Mouse (Mus musculus) neural tube, embryonic 14.5 days (tissue): ENCODE measurements around the gene Susd3. TPM values are rescaled to one million over a fixed set of nuclear protein-coding genes. Genes with fewer than 3 reads are reported as not detected.

Experiments
- ATAC-seq: fragments of 200-750 bp; cut with Nextera tagmentation; 2 replicates; pipeline ENCODE4 v1.8.0; 2017; ENCODE audit warnings: low read depth, mild to moderate bottlenecking, moderate TSS enrichment, moderate library complexity
- H3K27ac ChIP-seq: fragments of 300-500 bp; sonication (generic); 2 replicates; pipeline ENCODE4 v1.5.1; 2014; ENCODE audit warnings: low read depth, mild to moderate bottlenecking, control low read depth, low read length, moderate library complexity, mixed read lengths
- H3K27me3 ChIP-seq: fragments of 300-500 bp; sonication (generic); 2 replicates; pipeline ENCODE4 v1.6.1; 2014; ENCODE audit warnings: low read length; ENCODE audit not compliant: control insufficient read depth, insufficient read depth
- H3K36me3 ChIP-seq: fragments of 300-500 bp; sonication (generic); 2 replicates; pipeline ENCODE4 v1.6.1; 2014; ENCODE audit warnings: low read length, mixed read lengths; ENCODE audit not compliant: control insufficient read depth, insufficient read depth
- H3K4me1 ChIP-seq: fragments of 300-500 bp; sonication (generic); 2 replicates; pipeline ENCODE4 v1.6.1; 2014; ENCODE audit warnings: low read length; ENCODE audit not compliant: control insufficient read depth, insufficient read depth
- H3K4me2 ChIP-seq: fragments of 300-500 bp; sonication (generic); 2 replicates; pipeline ENCODE4 v1.6.1; 2014; ENCODE audit warnings: mild to moderate bottlenecking, low read depth, low read length, control low read depth
- H3K4me3 ChIP-seq: fragments of 300-500 bp; sonication (generic); 2 replicates; pipeline ENCODE4 v1.5.1; 2014; ENCODE audit warnings: low read depth, low read length, control low read depth, mixed read lengths
- H3K9ac ChIP-seq: fragments of 300-500 bp; sonication (generic); replicated peaks from 2 replicates; pipeline ENCODE4 v1.6.1; 2014; ENCODE audit warnings: low read depth, mild to moderate bottlenecking, control low read depth, low read length, mixed read lengths
- H3K9me3 ChIP-seq: fragments of 300-500 bp; sonication (generic); 2 replicates; pipeline ENCODE4 v1.6.1; 2016; ENCODE audit warnings: low read length; ENCODE audit not compliant: control insufficient read depth
- WGBS: fragments of 180-500 bp; shearing (Covaris S2); extraction: QIAGEN DNeasy Blood & Tissue Kit; methylation state at CpG from one replicate; pipeline ENCODE4 v1.1.7; 2014; 5-methylcytosine and 5-hydroxymethylcytosine counted together
- polyA plus RNA-seq: library from polyadenylated mRNA; unstranded; fragments of >200 nt; fragmentation: Nextera tagmentation; extraction: Ambion mirVana; gene quantifications from 2 replicates; pipeline ENCODE4 v1.2.1, GENCODE M21; 2014

The Susd3 gene
- polyA plus RNA-seq, 1 experiment from 2014 or later = 0.56 TPM

DNA sequence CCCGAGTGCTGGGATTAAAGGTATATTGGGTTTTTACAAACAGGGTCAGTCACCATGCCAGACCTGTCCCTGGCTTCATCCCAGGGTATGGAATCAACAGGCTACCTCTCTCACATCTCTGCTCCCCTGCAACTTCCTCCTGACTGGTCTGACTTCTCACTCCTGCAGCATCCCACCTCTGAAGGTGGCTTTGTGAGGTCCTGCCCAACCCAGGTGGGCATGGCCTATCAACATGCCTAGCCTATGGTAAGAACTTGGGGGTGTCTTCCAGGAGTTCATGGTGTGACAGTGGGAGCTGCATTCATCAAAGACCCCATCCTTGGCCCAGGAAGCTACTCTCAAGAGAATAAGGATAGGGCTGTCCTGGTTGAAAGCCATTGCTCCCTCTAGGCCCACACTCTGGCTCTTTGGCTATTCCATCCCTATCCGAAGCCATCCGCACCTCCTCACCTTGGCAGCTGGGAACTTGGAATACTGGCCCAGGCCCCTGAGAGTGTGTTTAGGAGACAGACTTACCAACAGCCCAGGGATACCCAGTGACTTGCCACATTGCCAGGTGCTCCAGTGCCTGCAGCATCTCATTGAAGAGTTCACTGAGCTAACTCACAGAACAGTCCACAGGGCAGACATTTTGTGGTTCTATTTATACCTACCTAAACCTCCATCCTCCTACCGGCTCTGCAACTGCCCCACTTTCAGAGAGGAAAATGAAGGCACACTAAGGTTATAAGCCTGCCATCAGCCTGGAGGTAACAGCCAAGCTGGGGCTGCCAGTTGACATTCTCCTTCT is 35.6 kb downstream of the Susd3 start:
- Histone ChIP-seq H3K4me3 (no peak overlapping the region), H3K9ac (no peak overlapping the region), H3K4me1 (peaks cover 20% of the 10 kb centered on the region; the same call in 1 of the 2 replicates), H3K9me3 (no peaks in the 10 kb centered on the region), H3K27me3 (no peaks in the 10 kb centered on the region), H3K27ac (peak overlapping the region; percentile 4; the same call in 1 of the 2 replicates), H3K4me2 (no peak overlapping the region), H3K36me3 (no peaks in the 10 kb centered on the region)
- WGBS = 82% methylated on average over 4 of the region's 4 CpGs
- no peak for ATAC-seq

DNA sequence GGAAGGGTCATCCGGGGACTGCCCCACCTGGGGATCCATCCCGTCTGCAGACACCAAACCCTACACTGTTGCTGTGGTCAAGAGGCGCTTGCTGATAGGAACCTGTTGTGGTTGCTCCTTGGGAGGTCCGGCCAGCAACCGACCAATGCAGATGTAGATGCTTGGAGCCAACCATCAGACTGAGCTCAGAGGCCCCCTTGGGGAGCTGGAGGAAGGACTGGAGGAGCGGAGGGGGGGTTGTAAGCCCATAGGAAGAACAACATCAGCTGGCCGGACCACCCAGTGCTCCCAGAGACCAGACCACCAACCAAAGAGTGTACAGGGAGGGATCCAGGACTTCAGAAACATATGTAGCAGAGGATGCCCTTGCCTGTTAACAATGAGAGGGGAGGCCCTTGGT is 39.2 kb downstream of the Susd3 start:
- 67% methylated on average over 7 of the region's 7 CpGs for WGBS
- Histone ChIP-seq H3K4me2 (no peak overlapping the region), H3K9me3 (no peaks in the 10 kb centered on the region), H3K4me1 (peaks cover 16% of the 10 kb centered on the region; the same call in 1 of the 2 replicates), H3K27ac (no peak overlapping the region), H3K9ac (no peak overlapping the region), H3K36me3 (no peaks in the 10 kb centered on the region), H3K4me3 (no peak overlapping the region), H3K27me3 (no peaks in the 10 kb centered on the region)
- ATAC-seq = no peak

DNA sequence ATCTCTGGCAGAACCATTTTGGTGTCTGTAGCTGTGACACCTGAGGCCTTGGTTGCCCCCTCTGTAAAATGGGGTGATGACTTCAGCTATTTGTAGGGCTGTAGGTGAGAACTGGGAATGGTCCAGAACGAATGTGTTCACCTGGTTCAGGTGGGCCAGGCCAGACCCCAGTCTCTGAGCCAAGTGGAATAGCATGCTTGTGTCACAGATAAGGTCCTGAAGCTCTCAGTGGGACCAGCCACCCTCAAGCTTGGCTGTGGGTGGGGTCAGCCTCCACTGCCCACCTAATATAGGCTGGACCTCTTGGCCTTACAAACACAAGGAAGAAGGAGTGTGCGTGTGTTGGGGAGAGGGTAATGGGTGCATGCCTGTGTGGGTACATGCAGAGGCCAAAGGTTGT is 42.2 kb downstream of the Susd3 start:
- Histone ChIP-seq H3K4me3 (no peak overlapping the region), H3K27ac (no peak overlapping the region), H3K4me1 (peaks cover under 1% of the 10 kb centered on the region; the same call in 1 of the 2 replicates), H3K9me3 (no peaks in the 10 kb centered on the region), H3K4me2 (no peak overlapping the region), H3K27me3 (no peaks in the 10 kb centered on the region), H3K9ac (no peak overlapping the region), H3K36me3 (no peaks in the 10 kb centered on the region)
- no peak for ATAC-seq
- WGBS = 100% methylated on average over 2 of the region's 2 CpGs

DNA sequence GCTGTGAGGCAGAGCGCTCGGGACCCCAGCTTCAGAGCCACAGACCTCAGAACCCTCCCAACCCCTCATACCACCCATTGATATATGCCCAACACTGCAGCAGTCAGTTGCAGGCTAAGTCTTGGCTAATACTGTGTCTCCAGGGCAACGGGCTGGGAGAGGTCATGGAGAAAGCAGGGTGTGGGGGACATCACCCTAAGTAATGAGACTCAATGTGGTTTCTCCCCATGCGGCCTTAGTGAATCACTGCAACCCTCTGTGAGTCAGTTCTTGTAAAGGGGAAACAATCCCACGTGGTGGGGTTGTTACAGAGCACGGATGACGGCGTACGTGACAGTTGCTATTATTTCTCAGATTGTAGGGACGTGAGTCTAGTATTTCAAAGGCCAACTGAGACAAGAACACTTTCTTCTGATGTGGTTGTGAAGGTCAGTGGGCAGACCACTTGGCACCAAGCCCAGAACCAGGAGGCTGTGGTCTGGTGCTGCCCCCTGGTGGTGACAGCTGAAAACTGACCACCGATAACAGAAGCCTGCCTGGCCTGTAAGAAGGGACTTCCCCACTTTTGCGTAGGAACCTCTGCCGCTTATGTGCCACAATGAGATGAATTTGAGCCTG is 43.0 kb downstream of the Susd3 start:
- Histone ChIP-seq H3K27me3 (no peaks in the 10 kb centered on the region), H3K9ac (no peak overlapping the region), H3K4me1 (no peaks in the 10 kb centered on the region), H3K27ac (no peak overlapping the region), H3K4me2 (no peak overlapping the region), H3K36me3 (no peaks in the 10 kb centered on the region), H3K4me3 (no peak overlapping the region), H3K9me3 (no peaks in the 10 kb centered on the region)
- WGBS = 50% methylated on average over 13 of the region's 13 CpGs
- ATAC-seq = peak; percentile 39; the same call in 1 of the 2 replicates

DNA sequence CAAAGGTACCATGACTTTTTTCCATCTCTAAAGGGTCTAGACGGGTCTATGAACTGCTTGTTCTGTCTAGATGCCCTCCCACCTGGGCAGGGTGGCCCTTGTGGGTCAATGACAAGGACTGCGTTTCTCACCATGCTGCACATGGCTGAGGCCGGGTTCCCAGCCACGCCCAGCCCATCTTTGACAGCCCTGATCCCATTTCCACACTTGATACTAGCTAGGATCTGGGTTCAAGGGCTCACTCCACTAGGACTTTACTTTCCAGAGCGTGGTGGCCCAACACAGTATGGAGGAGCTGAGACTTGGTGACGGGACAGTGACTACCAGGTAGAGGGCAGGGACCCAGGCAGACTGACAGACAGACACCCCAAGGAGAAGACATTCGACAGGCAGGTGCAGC is 46.0 kb downstream of the Susd3 start:
- H3K36me3 ChIP-seq = no peaks in the 10 kb centered on the region
- H3K4me3 ChIP-seq = no peak overlapping the region
- 94% methylated on average over 7 of the region's 7 CpGs for WGBS
- no peaks in the 10 kb centered on the region for H3K9me3 ChIP-seq
- no peaks in the 10 kb centered on the region for H3K27me3 ChIP-seq
- H3K9ac ChIP-seq = no peak overlapping the region
- H3K4me1 ChIP-seq = no peaks in the 10 kb centered on the region
- ATAC-seq = no peak
- no peak overlapping the region for H3K4me2 ChIP-seq
- no peak overlapping the region for H3K27ac ChIP-seq

DNA sequence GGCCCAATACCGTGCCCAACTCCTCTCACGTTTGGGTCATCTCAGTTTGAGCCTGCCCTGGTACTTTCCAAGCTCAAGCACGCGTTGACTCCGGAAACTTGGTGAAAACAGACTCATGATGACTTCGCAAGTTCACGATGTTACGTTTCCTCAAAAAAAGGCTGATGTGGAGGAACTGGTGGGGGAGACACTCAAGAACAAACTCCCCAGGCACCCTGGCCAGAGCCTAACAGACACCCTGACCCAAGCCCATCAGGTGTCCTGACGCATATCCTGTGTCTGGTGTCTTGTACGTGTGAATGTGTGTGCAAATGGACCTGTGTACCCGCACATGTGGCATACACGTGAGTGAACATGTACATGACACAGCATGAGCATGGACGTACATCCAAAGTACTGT is 47.8 kb downstream of the Susd3 start:
- Histone ChIP-seq H3K9ac (no peak overlapping the region), H3K27me3 (no peaks in the 10 kb centered on the region), H3K27ac (no peak overlapping the region), H3K36me3 (no peaks in the 10 kb centered on the region), H3K4me2 (no peak overlapping the region), H3K4me3 (no peak overlapping the region), H3K9me3 (no peaks in the 10 kb centered on the region), H3K4me1 (no peaks in the 10 kb centered on the region)
- 92% methylated on average over 13 of the region's 13 CpGs for WGBS
- ATAC-seq = no peak

DNA sequence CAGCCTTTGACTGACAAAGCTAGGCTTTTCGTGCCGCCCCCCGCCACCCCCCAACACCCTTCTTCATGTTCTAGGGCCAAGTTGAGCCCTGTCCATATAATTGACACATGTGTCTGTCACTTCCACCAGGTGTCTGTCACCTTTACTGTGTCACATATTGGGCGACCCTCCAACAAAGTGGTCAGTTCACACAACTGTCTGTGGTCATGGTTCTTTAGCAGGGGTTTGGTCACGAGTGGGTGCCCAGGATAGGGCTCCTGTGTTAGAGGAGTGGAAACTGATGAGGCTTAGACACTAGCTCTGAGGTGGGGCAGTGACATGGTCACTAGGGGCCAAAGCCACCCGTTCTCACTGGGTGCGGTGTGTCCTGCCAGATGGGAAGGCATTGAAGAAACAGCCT is 48.6 kb downstream of the Susd3 start:
- H3K4me3 ChIP-seq = no peak overlapping the region
- ATAC-seq = no peak
- H3K4me1 ChIP-seq = no peaks in the 10 kb centered on the region
- 90% methylated on average over 7 of the region's 7 CpGs for WGBS
- no peaks in the 10 kb centered on the region for H3K36me3 ChIP-seq
- H3K9me3 ChIP-seq = no peaks in the 10 kb centered on the region
- no peak overlapping the region for H3K9ac ChIP-seq
- no peak overlapping the region for H3K27ac ChIP-seq
- H3K27me3 ChIP-seq = no peaks in the 10 kb centered on the region
- no peak overlapping the region for H3K4me2 ChIP-seq

DNA sequence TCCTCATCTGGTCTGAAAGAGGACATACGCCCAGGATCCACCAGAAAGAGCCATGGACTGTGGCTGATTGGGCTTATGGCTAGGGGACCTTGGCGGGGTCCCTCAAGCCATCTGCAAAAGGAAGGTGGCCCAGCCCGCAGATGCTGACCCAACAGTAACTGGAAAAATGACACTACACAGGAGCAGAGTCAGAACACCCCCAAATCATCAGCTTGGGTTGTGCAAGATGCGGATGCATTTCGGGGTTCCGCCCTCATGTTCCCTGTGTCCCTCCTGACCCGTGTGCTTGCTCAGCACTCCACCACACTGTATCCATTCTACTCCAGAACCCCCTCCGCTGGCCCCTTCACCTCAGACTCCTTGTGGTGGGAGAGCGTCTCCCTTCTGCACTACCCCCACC is 49.8 kb downstream of the Susd3 start:
- Histone ChIP-seq H3K9me3 (no peaks in the 10 kb centered on the region), H3K4me1 (no peaks in the 10 kb centered on the region), H3K4me3 (no peak overlapping the region), H3K36me3 (no peaks in the 10 kb centered on the region), H3K27ac (no peak overlapping the region), H3K4me2 (no peak overlapping the region), H3K27me3 (no peaks in the 10 kb centered on the region), H3K9ac (no peak overlapping the region)
- no peak for ATAC-seq
- WGBS = 95% methylated on average over 9 of the region's 9 CpGs

DNA sequence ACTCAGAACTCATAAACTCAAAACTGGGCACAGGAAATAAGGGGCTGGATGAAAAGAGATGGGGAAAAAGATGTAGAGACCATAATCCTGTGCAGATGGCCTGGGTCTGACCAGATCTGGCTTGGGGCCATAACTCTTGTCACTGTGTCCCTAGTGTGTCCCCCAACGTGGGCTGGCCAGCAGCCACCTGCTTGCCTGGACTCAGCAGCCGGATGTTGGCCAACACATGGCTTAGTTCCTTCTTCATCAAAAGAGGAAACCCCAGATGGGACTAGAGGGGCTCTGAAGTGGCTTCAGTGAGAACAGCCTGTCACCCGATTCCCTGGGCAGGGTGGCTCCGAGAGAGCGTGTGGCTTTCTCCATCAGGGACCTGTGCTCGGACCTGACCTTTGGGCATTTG is 51.7 kb downstream of the Susd3 start:
- H3K4me3 ChIP-seq = no peak overlapping the region

More for the DNA sequence above, 51.7 kb downstream of the Susd3 start:
- WGBS = 78% methylated on average over 6 of the region's 6 CpGs
- Histone ChIP-seq H3K36me3 (no peaks in the 10 kb centered on the region), H3K4me2 (no peak overlapping the region), H3K4me1 (no peaks in the 10 kb centered on the region), H3K9ac (no peak overlapping the region), H3K27me3 (no peaks in the 10 kb centered on the region), H3K27ac (no peak overlapping the region), H3K9me3 (no peaks in the 10 kb centered on the region)
- no peak for ATAC-seq
